Mouse (Mus musculus) forebrain, embryonic 16.5 days (tissue): ENCODE results near the gene Mgst1. TPM values are rescaled to one million over a fixed set of nuclear protein-coding genes. Genes with fewer than 3 reads are reported as not detected.

Source experiments
- ATAC-seq: fragments of 200-750 bp; cut with Nextera tagmentation; 2 replicates; pipeline ENCODE4 v1.8.0; 2017; ENCODE audit warnings: mild to moderate bottlenecking, moderate library complexity
- H3K27ac ChIP-seq: fragments of 300-500 bp; sonication (generic); 2 replicates; pipeline ENCODE4 v1.5.1; 2014; ENCODE audit warnings: low read length, control low read depth
- H3K27me3 ChIP-seq: fragments of 300-500 bp; sonication (generic); replicated peaks from 2 replicates; pipeline ENCODE4 v1.6.1; 2014; ENCODE audit warnings: low read length; ENCODE audit not compliant: control insufficient read depth, insufficient read depth
- H3K36me3 ChIP-seq: fragments of 300-500 bp; sonication (generic); 2 replicates; pipeline ENCODE4 v1.6.1; 2014; ENCODE audit not compliant: control insufficient read depth, insufficient read depth
- H3K4me1 ChIP-seq: fragments of 300-500 bp; sonication (generic); replicated peaks from 2 replicates; pipeline ENCODE4 v1.6.1; 2014; ENCODE audit warnings: low read length; ENCODE audit not compliant: control insufficient read depth, insufficient read depth
- H3K4me2 ChIP-seq: fragments of 300-500 bp; sonication (generic); 2 replicates; pipeline ENCODE4 v1.6.1; 2014; ENCODE audit warnings: mild to moderate bottlenecking, low read length, control low read depth
- H3K4me3 ChIP-seq: fragments of 300-500 bp; sonication (generic); replicated peaks from 2 replicates; pipeline ENCODE4 v1.5.1; 2014; ENCODE audit warnings: mild to moderate bottlenecking, low read length, control low read depth
- H3K9ac ChIP-seq: fragments of 300-500 bp; sonication (generic); replicated peaks from 2 replicates; pipeline ENCODE4 v1.6.1; 2014; ENCODE audit warnings: low read depth, low read length, control low read depth
- H3K9me3 ChIP-seq: fragments of 300-500 bp; sonication (generic); 2 replicates; pipeline ENCODE4 v1.6.1; 2016; ENCODE audit warnings: low read length; ENCODE audit not compliant: control insufficient read depth
- WGBS: fragments of 180-500 bp; shearing (Covaris S2); extraction: QIAGEN DNeasy Blood & Tissue Kit; methylation state at CpG from one replicate; pipeline ENCODE4 v1.1.7; 2014; 5-methylcytosine and 5-hydroxymethylcytosine counted together
- polyA plus RNA-seq: library from polyadenylated mRNA; unstranded; fragments of >200 nt; fragmentation: Nextera tagmentation; extraction: Ambion mirVana; gene quantifications from 2 replicates; pipeline ENCODE4 v1.2.1, GENCODE M21; 2015

The Mgst1 gene
- polyA plus RNA-seq, 1 experiment from 2014 or later: 29.0 TPM

GRCm38 (mm10) chr6:138130541-138130940, 9.6 kb upstream of the Mgst1 start:
- Histone ChIP-seq H3K27ac (no peak overlapping the region), H3K4me2 (no peak overlapping the region), H3K36me3 (no peaks in the 10 kb centered on the region), H3K9me3 (no peaks in the 10 kb centered on the region), H3K9ac (no peak overlapping the region), H3K4me3 (no peak overlapping the region), H3K27me3 (no peaks in the 10 kb centered on the region), H3K4me1 (no peaks in the 10 kb centered on the region)
- no peak for ATAC-seq
- WGBS: 54% methylated on average over 3 of the region's 3 CpGs

- H3K9ac ChIP-seq: peak overlapping the region; percentile 57
- peak overlapping the region; percentile 46 for H3K4me3 ChIP-seq
- no peaks in the 10 kb centered on the region for H3K36me3 ChIP-seq
- H3K4me2 ChIP-seq: peak overlapping the region; percentile 69
- H3K4me1 ChIP-seq: peaks cover 8% of the 10 kb centered on the region
- WGBS: 1% methylated on average over 16 of the region's 16 CpGs
- H3K27me3 ChIP-seq: no peaks in the 10 kb centered on the region
- peak; percentile 84 for ATAC-seq
- no peak overlapping the region for H3K27ac ChIP-seq
- H3K9me3 ChIP-seq: no peaks in the 10 kb centered on the region
These were observed 220 bp downstream of the Mgst1 start for GRCm38 (mm10) chr6:138140336-138140735.

DNA sequence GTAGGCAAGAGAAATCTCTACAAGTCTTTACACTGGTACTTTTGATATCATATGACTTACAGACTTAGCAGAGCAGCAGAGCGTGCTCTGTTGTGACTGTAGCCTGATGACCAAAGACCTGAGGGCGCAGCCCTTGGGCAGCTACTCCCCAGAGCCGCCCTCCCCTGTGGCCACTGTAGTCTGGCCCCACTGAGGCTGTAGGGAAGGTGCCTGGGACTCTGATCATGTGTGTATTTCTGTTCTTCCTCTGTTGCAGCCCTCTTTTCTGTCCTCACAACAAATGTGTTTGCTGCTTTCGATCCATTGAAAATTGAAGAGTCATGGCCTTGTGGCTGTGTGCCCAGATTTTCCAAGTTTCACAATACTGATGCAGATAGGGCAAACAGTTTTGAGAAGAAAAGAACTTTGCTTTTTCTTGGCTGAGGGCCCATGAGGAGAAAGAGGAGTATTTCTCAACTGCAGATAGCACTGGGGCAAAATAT, 1.0 kb downstream of the Mgst1 start:
- Histone ChIP-seq H3K4me2 (peak overlapping the region; percentile 69), H3K27ac (no peak overlapping the region), H3K36me3 (no peaks in the 10 kb centered on the region), H3K4me1 (peaks cover 8% of the 10 kb centered on the region), H3K9me3 (no peaks in the 10 kb centered on the region), H3K27me3 (no peaks in the 10 kb centered on the region), H3K4me3 (no peak overlapping the region; the same call in 1 of the 2 replicates), H3K9ac (no peak overlapping the region)
- WGBS: 46% methylated on average over 4 of the region's 4 CpGs
- peak; percentile 34 for ATAC-seq

- peaks cover 8% of the 10 kb centered on the region for H3K4me1 ChIP-seq
- ATAC-seq: no peak
- no peak overlapping the region for H3K4me3 ChIP-seq
- no peaks in the 10 kb centered on the region for H3K36me3 ChIP-seq
- H3K4me2 ChIP-seq: no peak overlapping the region
- no peaks in the 10 kb centered on the region for H3K27me3 ChIP-seq
- 94% methylated on average over 7 of the region's 7 CpGs for WGBS
- H3K27ac ChIP-seq: no peak overlapping the region
- no peak overlapping the region for H3K9ac ChIP-seq
- H3K9me3 ChIP-seq: no peaks in the 10 kb centered on the region
These were observed 2.5 kb downstream of the Mgst1 start for GRCm38 (mm10) chr6:138142604-138143003.

- Histone ChIP-seq H3K27me3 (no peaks in the 10 kb centered on the region), H3K9me3 (no peaks in the 10 kb centered on the region), H3K9ac (no peak overlapping the region), H3K4me3 (no peak overlapping the region), H3K27ac (no peak overlapping the region), H3K36me3 (no peaks in the 10 kb centered on the region), H3K4me2 (no peak overlapping the region), H3K4me1 (peaks cover 8% of the 10 kb centered on the region)
- WGBS: 95% methylated on average over 3 of the region's 3 CpGs
- no peak for ATAC-seq
These were observed 3.3 kb downstream of the Mgst1 start for GRCm38 (mm10) chr6:138143450-138143849.

- no peak for ATAC-seq
- H3K4me3 ChIP-seq: no peak overlapping the region
- peaks cover 2% of the 10 kb centered on the region; the same call in 1 of the 2 replicates for H3K9me3 ChIP-seq
- no peak overlapping the region for H3K4me2 ChIP-seq
- H3K9ac ChIP-seq: no peak overlapping the region
- H3K36me3 ChIP-seq: no peaks in the 10 kb centered on the region
- WGBS: 30% methylated on average over 5 of the region's 5 CpGs
- no peaks in the 10 kb centered on the region for H3K4me1 ChIP-seq
- H3K27me3 ChIP-seq: no peaks in the 10 kb centered on the region
- H3K27ac ChIP-seq: no peak overlapping the region
These were observed 13.0 kb downstream of the Mgst1 start for GRCm38 (mm10) chr6:138153111-138153510.

DNA sequence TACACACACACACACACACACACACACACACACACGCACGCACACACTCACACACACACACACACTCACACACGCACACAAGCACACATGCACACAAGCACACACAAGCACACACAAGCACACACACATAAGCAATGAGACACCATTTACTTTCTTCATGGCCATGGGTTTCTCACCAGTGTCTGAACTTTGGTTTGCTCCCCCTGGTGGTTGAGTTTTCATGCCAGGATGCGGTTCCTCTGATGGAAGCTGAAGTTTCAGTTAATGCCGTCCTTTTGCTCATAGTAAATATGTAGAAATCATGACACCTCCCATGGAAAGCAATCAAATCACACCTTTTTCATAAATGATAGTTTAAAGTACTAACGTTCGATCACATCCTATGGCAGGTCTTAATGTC, 23.8 kb downstream of the Mgst1 start:
- Histone ChIP-seq H3K9me3 (no peaks in the 10 kb centered on the region), H3K9ac (no peak overlapping the region), H3K27me3 (no peaks in the 10 kb centered on the region), H3K36me3 (no peaks in the 10 kb centered on the region), H3K4me2 (no peak overlapping the region), H3K4me3 (no peak overlapping the region), H3K4me1 (no peaks in the 10 kb centered on the region), H3K27ac (no peak overlapping the region)
- no peak for ATAC-seq
- WGBS: 83% methylated on average over 7 of the region's 7 CpGs

DNA sequence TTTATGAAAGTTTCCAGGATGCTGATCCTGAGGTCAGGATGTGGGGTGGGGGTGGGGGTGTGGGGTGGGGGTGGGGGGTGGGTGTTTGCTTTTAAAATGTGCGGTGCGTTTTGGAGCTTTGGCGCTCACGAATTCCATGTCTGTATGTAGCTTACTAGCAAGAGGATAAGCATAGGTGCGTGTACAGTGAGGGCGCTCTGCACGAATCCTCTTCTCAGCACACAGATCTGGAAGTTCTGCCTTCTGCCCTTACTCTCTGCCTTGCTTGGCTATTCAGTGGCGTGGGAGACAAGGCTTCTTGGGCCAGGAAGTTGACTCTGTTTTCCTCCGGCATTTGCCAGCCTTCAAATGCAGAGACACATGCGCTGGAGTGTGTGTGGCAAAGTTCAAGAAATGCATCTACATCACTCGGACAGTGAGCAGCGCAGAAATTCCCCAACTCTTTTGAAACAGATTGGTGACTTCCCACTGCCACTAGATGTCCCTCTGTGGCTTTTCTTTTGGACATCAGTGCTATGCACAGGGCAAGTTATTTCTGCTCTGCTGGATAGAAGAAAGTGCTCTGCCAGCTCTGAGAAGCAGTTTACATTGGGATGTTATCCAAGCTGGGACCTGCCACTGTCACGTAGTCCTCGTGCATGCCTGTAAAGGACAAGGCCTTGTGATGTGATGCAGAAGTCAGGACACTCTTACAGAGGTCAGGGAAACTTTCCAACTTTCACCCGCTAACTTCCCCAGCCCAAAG, 31.5 kb downstream of the Mgst1 start:
- 62% methylated on average over 15 of the region's 15 CpGs for WGBS

More for the DNA sequence above, 31.5 kb downstream of the Mgst1 start:
- no peak overlapping the region for H3K4me3 ChIP-seq
- no peaks in the 10 kb centered on the region for H3K36me3 ChIP-seq
- H3K9ac ChIP-seq: no peak overlapping the region
- 0 out of 2 replicates have a peak, but pooled peaks cover 2% of the 10 kb centered on the region for H3K27me3 ChIP-seq
- ATAC-seq: peak; percentile 84
- no peaks in the 10 kb centered on the region for H3K9me3 ChIP-seq
- no peak overlapping the region for H3K27ac ChIP-seq
- no peak overlapping the region for H3K4me2 ChIP-seq
- no peaks in the 10 kb centered on the region for H3K4me1 ChIP-seq
